Mouse (Mus musculus) spleen, adult 12 weeks (tissue): ENCODE measurements around the gene Ring1.
"Not testable (repeated sequence)": the region's sequence is repeated elsewhere in the genome, so short reads cannot be mapped to it uniquely, and the experiment has no call there.

Experiments
- DNase-seq: peaks from one replicate; pipeline ENCODE4 v3.0.0; 2022; ENCODE audit warnings: low spot score

Gene Ring1

DNA sequence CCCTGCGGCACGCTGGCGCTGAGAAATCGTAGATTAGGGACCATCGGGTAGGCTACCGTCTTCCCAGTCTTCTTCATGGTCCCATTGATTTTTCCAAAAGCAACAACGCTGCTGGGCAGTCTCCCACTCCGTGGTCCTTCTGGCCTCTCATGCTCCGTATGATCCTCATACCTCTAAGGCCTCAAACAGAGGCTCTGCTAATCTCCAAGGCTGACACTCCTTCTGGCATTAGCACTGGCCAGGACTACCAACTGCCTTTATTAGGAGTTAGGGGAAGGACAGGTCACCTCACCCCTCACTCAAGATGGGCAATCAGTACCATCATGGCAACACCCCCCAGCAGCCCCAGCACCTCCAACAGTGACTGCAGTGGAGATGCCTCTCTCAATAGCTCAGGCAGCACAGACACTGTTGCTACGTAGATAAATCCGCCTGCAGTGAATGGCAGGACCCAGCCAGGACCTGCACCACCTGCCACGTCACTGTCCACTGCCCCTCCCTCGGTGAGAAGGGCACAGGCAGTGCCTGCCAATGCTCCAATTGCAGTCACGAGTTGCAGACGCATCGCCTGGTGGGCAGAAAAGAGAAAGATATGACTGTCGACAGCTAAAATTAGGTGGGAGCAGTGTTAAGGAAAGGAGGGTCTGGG, 4.1 kb upstream of the Ring1 start:
- no peak for DNase-seq

DNA sequence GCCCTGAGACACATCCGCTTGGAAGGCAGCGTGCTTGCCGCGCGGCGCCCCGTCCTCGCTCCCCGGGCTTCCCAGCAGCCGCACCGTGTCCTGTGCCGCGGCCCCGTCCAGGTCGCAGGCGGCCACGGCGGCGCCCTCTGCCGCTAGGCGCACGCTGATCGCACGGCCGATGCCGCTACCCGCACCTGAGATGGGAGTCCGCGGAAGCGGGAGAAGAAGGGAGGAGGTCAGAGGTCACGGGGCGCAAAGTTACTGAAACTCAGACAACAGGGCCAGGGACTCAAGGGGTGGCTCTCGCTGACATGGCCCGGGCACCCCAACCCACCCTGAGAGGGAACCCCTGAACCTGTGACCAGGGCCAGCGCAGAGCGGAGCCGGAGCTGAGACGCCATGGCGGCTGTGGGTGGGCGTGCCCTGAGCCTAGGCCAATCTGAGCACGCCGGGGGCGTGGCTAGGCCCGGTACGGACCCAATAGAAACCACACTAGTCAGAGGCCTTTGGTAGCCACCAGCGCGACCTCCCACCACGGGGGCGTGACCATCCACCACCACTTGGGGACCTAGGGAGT, 3.3 kb upstream of the Ring1 start, which contains the start of gene H2-Ke6:
H2-Ke6 (minus strand) TSS at position 405 of the 568 bp plus-strand sequence.
- DNase-seq, result peak; percentile 88

DNA sequence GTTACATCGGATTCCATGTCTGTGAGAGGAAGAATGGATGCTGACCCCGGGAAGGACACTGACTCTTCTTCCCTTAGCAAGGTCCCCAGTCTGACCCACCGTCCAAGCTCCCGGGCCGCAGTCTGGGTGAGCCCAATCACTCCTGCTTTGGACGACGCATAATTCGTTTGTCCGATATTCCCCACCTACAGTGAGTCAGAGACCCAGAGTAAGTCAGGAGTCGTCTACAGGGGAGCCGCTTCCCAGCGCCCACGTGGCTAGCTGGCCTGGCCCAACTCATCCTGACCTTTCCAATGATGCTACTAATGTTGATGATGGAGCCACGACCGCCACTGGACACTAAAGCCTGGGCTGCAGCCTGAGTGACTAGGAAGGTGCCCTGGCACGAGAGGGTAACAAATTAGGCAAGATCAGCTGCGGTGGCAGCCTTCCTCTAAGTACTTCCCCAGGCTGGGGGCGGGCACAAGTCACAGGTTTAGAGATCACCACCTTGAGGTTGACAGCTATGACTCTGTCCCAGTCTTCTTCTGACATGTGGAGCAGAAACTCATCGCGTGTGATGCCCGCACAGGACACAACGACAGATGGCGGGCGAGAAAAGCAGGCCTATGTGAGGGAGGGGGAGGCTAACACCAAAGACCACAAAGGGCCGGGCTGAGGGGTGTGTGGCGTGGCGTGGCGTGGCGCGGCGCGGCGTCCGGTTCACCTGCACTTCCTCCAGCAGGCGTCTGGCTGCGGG, 2.6 kb upstream of the Ring1 start:
- peak; percentile 53 for DNase-seq

DNA sequence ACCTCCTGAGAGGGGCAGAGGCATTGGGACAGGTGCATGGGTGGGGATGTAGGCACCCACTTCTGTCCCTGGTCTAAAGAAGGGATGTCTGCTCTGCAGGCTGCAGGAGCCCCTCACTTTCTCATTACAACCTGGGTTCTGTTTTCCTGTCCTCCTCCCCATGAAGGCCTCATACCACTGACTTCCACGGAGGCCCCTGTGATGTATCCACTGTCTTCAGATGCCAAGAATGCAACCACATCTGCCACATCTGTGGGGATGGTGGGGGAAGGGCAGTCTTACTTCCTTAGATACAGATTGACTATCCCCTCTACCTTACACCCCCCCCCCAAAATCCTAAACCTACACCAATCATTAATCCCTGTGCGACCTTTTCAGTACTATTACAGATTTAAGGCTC, 1.7 kb upstream of the Ring1 start:
- no peak for DNase-seq

DNA sequence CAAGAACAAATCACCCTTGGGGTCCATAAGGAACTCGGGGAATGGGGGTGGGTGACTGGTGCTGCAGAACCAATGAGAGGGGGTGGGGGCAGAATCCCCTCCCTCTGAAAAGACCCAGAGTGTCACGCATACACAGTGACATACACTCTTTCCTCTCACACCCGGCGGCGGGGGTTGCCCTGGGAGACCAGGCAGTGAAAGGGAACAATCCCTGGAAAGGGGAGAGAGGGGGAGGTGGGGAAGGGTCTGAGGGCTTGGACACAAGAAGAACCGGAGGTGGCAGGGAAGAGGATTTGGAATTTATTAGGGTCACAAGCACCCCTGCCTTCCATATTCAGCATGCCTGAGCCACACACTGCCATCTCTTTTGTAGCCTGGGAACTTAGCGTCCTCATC, 1.3 kb upstream of the Ring1 start:
- no peak for DNase-seq

DNA sequence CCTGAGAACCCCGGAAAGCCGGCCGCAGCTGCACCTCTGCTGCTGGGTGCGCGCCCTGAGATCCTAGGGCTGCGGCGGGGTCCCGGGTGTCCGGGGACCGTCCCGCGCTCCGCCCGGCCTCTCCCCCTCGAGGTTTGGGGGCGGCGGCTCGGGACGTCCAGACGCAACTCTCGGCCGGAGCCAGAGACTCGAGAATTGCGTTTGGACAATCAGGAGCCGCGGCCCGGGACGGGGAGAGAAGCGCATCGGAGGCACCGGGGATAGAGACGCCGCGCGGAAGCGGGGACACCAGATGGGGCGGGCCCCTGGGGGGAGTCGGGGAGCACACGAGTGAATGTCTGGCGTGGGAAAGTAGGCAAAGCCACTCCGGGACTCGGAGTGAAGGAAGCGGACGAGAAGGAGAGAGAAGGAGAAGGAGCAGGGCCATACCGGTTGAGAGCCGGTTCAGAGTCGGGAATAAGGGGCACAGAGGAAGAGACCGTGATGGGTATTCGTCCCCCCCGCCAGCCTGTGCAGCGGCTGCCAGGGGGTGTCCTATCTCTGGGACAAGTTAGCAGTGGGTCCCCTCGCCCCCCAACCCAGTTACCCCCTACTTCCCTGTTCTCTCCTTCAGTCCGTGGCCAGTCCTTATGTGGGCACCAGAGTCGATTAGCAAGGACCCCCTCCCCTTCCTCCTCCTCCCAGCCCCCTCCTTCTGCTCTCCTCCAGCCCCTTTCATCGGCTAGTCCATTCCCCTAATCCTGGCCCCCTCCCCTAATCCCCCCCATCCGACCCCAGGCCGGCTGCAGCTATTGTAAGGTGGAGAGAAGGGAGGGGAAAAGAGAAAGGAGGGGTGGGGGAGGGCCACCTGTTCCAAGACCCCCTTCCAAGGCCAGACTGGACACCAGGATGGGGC, 628 bp upstream of the Ring1 start:
- no peak for DNase-seq

DNA sequence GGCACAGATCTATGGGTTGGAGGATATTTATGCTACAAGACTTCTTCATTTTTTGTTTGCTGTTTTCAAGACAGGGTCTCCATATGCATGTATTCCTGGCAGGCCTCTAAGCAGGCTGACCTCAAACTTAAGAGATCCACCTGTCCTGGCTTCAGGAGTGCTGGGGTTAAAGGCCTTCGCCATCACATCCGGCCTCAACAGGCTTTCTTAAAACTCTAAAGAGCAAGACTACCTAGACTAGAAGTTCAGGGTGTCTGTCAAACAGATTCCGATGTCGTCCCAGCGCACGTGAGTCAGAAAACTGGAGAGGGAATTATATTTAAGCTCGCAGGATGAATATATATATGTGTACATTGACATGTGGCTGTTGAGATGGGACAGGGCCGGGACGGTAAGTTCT, 802 bp downstream of the Ring1 start:
- no peak for DNase-seq

DNA sequence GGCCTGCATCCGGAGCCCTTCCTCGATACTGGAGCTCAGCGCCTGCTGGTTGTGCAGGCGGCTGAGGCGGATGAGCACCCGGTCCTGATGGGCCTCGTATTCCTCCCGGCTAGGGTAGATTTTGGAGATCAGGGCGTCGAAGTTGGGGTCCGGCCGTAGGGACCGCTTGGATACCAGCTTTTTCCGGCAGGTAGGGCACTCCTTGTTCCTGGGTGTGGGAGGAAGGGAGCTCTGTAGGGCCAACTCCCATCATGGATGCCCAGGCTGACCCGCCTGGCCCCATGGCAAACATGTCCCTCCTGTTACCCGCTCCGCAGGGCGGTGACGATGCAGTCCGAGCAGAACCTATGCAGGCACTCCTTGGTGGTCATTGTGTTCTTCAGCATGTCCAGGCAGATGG, 1.5 kb downstream of the Ring1 start:
- DNase-seq, result no peak

DNA sequence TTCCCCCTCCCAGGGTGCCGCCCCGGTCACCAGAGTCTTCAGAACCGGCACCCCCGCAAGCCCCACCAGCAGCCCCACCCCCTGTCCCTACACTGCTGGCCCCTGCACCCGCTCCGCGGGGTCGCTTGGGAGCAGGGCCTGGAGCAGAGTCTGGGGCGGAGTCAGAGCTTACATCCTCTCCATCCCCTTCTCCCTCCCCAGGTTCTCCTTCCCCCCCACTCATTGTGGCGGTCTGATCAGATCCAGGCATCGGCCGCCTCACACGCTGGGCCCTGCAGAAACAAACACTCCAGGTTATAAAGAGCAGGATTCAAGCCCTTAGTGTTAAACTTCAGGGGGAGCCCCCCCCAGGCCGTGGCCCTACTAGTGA, 2.1 kb downstream of the Ring1 start:
- no peak for DNase-seq

DNA sequence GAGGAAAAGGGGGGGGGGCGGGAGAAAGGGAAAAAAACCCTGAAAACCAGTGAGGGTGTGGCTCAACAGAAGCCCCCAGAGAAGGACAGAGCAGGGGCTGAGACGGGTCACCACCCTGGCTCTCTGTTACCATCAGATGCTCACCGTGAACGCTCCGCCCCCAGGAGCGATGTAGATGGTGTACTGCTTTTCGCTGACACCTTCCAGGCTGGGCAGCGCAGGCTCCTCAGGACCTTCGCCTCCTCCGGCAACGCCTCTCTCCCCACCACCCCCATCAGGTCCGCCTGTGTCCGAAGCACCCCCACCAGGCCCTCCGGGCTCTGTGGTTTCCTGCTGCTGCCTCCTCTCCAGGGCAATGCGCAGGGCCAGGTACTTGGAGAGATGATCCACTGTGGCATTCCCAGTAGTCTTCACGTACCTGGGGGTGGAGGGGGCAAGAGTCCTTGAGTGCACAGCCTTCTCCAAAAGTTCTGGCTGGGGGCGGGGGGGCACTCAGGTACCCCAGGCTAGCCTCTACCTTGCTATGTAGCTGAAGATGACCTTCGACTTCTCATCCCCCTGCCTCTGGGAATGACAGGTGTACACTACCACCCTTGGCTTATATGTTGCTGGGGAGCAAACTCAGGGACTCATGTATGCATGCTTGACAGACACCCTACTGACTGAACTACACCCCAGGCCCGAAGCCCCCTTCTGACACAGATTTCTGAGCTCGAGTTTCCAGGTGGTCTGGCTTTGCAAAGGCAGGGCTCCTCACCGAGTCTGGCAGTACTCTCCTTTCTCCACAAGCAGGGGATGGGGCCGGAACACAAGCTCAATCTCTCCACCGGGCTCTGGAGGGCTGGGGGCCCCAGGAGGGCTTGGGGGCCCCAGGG, 2.7 kb downstream of the Ring1 start:
- DNase-seq, result no peak

DNA sequence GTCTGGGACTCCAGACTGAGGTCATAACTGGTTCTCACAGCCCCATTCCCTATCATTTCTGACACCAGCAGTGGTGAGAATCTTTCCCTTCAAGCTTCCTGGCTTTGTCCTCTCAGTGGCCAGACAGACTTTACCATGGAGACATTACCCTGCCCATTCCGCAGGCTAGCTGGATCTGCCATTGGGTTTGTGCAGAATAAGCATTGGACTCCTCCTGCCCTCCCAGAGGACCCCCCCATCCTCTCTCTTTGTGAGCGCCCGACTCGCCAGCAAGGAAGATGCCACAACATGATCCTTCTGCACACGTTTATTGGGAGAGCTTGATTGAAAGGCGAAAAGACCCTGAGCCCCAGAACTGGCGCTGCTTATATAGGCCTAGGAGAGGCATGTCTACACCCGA, 11.0 kb downstream of the Ring1 start:
- no peak for DNase-seq

DNA sequence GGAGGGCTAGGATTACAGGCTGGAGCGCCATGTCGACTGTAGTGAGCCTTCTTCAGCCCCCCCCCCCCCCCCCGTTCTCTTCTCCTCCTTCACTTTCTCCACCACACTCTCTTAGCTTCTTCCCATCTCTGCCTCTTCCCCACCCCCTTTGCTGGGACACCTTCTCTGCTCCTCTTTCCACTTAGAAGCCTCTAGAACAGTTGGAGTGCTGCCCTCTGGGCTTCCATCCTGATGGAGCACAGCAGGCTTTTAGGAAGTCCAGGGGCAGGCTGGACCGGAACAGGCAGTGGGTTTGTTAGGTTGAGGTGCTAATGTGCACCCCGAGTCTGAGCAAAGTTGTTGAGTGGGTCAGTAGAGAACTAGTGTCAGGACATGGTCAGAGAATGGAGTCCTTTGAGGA, 14.3 kb downstream of the Ring1 start:
- DNase-seq, result no peak

DNA sequence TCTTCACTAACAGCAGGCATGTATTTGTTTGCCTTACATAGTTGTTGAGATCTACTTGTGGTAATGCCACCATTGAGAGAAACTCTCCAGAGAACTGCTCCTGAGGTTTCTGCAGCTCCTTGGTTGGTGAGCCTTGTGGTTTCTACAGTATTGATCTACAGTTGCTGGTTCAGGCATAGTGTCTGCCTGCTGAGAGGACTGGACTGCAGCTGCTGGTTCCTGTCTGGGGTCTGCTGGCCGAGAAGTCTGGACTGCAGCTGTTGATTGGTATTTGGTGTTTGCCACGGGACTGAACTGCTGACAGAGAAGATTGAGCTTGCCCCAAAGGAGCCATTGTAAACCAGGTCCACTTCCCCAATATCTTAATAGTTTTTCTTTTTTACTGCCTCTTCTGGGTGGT, 17.9 kb downstream of the Ring1 start:
- DNase-seq, result no peak

DNA sequence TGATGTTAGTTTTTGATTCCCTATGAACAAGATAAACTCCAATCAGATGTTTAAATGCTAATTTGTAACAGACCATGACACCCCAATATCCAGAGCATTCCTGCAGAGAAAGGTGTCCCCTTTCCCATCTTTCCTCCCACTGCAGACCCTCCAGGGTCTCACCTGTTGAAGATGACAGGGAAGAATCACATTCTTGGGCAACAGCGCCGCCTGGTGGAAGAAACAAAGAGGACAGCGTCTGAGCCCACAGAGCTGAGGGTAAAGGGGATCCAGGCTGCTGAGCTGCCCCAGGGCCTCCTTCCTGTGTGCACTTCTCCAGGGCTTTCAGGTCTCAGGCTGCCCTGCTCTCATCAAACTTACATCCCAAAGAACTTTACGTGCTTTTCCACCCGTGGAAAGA, 21.1 kb downstream of the Ring1 start:
- peak; percentile 54 for DNase-seq

DNA sequence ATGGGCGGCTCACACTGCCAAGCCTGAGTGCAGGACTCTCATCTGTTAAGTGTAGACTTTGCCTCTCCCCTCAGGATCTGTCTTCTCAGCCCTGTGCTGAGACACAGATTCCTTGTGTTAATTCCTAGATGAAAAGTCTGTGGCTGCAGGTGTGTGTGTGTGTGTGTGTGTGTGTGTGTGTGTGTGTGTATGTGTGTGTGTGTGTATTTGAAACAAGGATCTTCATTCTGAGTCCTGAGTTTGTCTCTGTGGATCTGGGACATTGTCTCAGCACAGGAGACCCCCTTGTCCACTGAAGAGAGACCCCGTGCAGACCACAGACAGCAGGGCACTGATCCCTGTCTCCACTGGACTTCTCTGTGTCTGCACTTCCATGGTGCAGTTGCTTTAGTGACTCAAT, 23.7 kb downstream of the Ring1 start:
- not testable (repeated sequence) for DNase-seq

DNA sequence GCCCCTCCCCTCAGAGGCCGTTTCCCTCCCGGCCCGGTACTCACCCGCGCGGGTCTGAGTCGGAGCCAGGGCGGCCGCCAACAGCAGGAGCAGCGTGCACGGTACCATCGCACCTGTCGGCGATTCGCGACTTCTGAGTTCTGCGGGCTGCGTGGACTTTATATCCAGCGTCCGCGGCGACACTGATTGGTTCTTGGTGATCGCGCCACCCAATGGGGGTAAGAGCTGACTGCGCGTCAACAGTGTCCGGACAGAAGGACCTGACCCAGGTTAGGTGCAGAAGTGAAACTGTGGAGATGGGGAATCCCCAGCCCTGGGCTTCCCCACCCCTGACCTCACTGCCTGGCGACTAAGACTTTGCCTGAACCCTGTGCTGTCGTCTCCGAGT, 24.3 kb downstream of the Ring1 start, which contains the start of gene H2-K1:
H2-K1 (minus strand) TSS at position 198 of the 388 bp plus-strand sequence.
- peak; percentile 86 for DNase-seq

DNA sequence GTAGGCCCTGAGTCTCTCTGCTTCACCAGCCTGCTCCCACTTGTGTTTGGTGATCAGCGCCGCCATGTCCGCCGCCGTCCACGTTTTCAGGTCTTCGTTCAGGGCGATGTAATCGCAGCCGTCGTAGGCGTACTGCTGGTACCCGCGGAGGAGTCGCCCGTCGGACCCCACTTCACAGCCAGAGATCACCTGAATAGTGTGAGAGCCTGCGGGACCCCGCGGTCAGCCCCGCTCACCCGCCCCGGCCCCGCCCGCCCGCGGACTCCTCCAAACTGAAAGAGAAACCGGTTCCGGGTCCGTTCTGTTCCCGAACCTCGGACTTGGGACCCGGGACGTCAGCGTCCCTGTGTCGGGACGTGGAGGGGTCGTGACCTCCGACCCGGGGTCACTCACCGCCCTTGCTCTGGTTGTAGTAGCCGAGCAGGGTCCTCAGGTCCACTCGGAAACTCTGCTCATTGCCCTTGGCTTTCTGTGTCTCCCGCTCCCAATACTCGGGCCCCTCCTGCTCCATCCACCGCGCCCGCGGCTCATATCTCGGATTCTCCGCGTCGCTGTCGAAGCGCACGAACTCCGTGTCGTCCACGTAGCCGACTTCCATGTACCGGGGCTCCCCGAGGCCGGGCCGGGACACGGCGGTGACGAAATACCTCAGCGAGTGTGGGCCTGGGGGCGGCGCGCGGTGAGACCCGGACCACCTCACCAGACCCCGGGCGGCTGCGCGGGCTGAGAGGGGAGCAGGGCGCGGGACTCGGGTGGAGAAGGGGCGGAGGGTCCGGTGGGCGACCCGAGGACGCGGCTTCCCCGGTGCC, 24.9 kb downstream of the Ring1 start:
- DNase-seq, result peak; percentile 35

DNA sequence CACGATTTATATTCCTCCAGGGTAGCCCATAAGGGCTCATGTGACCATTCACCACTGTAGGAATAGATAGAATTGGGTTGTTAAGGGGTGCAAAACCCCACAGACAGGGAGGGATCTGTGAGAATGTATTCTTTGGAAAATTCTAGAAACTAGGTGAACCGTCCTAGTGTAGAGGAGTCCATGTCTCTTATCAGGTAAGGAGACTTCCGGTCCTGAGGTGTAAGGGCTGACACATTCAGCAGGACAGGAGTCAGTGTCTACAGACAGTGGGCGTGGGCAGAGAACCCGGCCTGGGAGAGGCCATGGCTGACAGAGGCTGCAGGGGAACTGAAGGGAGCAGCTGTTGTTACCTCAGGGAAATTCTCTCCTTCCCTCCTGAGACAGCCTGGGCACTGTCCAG, 25.8 kb downstream of the Ring1 start:
- DNase-seq, result peak; percentile 31

DNA sequence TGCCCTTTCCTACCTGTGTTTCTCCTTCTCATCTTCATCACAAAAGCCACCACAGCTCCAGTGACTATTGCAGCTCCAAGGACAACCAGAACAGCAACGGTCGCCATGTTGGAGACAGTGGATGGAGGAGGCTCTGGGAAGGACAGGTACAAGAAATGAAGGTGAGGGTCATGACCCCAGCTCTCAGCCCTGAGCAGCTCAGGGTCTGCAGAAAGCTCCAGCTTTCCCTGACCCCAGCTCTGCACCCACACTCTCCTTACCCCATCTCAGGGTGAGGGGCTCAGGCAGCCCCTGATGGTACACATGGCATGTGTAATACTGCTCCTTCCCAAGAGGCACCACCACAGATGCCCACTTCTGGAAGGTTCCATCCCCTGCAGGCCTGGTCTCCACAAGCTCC, 27.5 kb downstream of the Ring1 start:
- DNase-seq, result not testable (repeated sequence)

DNA sequence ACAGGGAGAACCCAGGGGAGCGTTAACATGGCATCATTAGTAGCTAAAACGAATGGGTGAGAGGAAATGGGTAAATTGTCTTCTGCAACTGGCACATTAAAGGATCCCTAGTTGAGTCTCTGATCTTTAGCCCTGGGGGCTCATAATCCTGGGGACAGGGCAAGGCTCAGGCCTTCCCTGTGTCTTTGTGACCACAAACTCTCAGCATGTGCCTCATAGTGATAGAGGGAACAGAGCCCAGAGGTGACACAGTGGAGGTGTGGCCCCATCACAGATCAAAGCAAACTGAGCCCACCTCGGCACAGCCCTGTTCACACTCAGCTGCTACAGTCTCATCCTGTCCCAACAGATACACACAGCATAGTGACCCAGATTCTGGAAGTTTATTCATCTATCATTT, 28.8 kb downstream of the Ring1 start:
- DNase-seq, result no peak

DNA sequence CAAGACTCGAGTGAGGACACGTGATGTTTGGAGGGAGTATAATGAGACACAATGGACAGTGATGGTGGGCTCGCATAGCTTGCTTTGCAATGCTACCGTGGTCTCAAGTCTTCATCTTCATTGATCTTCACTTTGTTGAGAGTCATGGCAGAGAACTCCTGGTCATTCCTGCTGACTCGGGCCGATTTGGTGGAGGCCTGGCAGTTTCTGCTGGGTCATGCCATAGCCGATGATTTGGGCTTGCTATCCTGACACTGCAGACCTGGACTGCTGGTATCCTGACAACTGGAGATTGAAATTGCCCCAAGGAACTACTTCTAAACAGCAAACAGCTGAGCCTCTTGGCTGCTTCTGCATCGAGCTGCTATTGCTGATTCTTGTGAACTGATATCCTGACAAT, 29.5 kb downstream of the Ring1 start:
- no peak for DNase-seq
